Mouse (Mus musculus): ENCODE results near the gene Mcpt8. TPM values are rescaled to one million over a fixed set of nuclear protein-coding genes. Genes with fewer than 3 reads are reported as not detected.
"Not testable (repeated sequence)": the region's sequence is repeated elsewhere in the genome, so short reads cannot be mapped to it uniquely, and the experiment has no call there.

Mcpt8 gene
- polyA plus RNA-seq (2016; fragmentation: Nextera tagmentation; extraction: Ambion mirVana) = not detected in 2 replicates

GRCm38 (mm10) chr14:56085167-56085566 is at the start of gene Mcpt8:
Gene Mcpt8 (minus strand): TSS chr14:56085273.
- Histone ChIP-seq H3K27ac (no peak within 1 kb of the TSS), H3K9ac (no peak within 1 kb of the TSS), H3K9me3 (replicated peaks) (no peaks in the 10 kb centered on the region), H3K27me3 (no peaks in the 10 kb centered on the region), H3K36me3 (no peaks in the 10 kb centered on the region), H3K4me3 (no peak within 1 kb of the TSS), H3K4me1 (no peaks in the 10 kb centered on the region), H3K4me2 (replicated peaks) (no peak within 1 kb of the TSS)
- 87% methylated on average over 2 of the region's 2 CpGs for WGBS
- ATAC-seq (ENCODE audit: low FRiP score) = no peak

DNA sequence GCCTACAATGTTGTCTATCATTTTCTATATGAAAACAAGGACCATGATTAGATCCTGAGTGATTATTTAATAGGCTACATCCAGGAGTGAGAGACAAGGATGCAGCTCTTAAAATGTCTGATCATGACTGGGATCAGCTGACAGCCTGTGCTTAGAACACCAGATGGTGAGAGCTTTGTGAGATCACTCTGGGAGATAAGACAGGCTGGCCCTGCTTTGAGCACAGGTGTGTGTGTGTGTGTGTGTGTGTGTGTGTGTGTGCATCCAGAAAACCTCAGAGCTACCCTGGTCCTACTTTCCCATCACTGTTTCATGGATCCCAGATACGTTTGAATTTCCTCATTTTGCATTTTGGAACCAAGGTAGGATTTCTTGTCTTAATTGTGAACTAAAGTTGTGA is 48.6 kb upstream of the Mcpt8 start:
- ATAC-seq (ENCODE audit: low FRiP score); H3K36me3 ChIP-seq; H3K27me3 ChIP-seq; H3K4me3 ChIP-seq; H3K27ac ChIP-seq; H3K4me2 ChIP-seq (replicated peaks); H3K4me1 ChIP-seq; H3K9me3 ChIP-seq (replicated peaks); H3K9ac ChIP-seq: not testable (repeated sequence)
- WGBS = 87% methylated on average over 1 of the region's 1 CpGs

DNA sequence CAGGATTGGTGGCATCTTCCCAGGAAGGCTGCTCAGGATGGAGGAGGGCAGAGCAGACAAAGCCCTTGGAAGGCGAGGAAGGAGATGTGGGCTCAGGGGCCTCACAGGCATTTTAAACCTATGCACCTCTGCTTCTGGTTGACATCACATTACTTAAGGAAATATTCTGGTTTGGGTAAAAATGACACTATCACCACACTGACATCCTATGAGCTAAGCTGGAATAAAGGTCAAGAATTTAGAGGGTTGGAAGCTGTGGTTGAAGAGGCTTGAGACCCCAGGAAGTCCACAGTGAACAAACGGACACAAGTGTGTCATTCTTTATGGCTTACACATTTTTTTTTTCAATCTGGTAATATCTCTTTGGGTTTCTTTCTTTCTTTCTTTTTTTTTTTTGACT is 47.4 kb upstream of the Mcpt8 start, which contains the start of gene Gzmd:
TSS of gene Gzmd (minus strand) at position 101 of the 400 bp plus-strand sequence.
- ATAC-seq (ENCODE audit: low FRiP score); H3K4me3 ChIP-seq: not testable (repeated sequence)
- WGBS = 80% methylated on average over 2 of the region's 2 CpGs

GRCm38 (mm10) chr14:56128341-56128740 is 43.3 kb upstream of the Mcpt8 start:
- no peaks in the 10 kb centered on the region for H3K9me3 ChIP-seq (replicated peaks)
- H3K4me2 ChIP-seq (replicated peaks) = no peak overlapping the region
- H3K9ac ChIP-seq = no peak overlapping the region
- no peaks in the 10 kb centered on the region for H3K36me3 ChIP-seq
- no peak for ATAC-seq (ENCODE audit: low FRiP score)
- no peaks in the 10 kb centered on the region for H3K27me3 ChIP-seq
- H3K4me3 ChIP-seq = no peak overlapping the region
- no peaks in the 10 kb centered on the region for H3K4me1 ChIP-seq
- WGBS = 46% methylated on average over 3 of the region's 3 CpGs
- H3K27ac ChIP-seq = no peak overlapping the region

More for the DNA sequence above, 47.4 kb upstream of the Mcpt8 start, which contains the start of gene Gzmd:
- H3K9me3 ChIP-seq (replicated peaks); H3K9ac ChIP-seq; H3K4me2 ChIP-seq (replicated peaks); H3K36me3 ChIP-seq; H3K4me1 ChIP-seq; H3K27me3 ChIP-seq; H3K27ac ChIP-seq: not testable (repeated sequence)

- ATAC-seq (ENCODE audit: low FRiP score) = no peak
- no peaks in the 10 kb centered on the region for H3K9me3 ChIP-seq (replicated peaks)
- H3K4me1 ChIP-seq = no peaks in the 10 kb centered on the region
- H3K27ac ChIP-seq = no peak overlapping the region
- H3K4me2 ChIP-seq (replicated peaks) = no peak overlapping the region
- H3K27me3 ChIP-seq = no peaks in the 10 kb centered on the region
- H3K36me3 ChIP-seq = no peaks in the 10 kb centered on the region
- whole genome bisulfite sequencing = 89% methylated on average over 3 of the region's 3 CpGs
- no peak overlapping the region for H3K4me3 ChIP-seq
- H3K9ac ChIP-seq = no peak overlapping the region
These were observed 38.4 kb upstream of the Mcpt8 start for GRCm38 (mm10) chr14:56123516-56123915.

DNA sequence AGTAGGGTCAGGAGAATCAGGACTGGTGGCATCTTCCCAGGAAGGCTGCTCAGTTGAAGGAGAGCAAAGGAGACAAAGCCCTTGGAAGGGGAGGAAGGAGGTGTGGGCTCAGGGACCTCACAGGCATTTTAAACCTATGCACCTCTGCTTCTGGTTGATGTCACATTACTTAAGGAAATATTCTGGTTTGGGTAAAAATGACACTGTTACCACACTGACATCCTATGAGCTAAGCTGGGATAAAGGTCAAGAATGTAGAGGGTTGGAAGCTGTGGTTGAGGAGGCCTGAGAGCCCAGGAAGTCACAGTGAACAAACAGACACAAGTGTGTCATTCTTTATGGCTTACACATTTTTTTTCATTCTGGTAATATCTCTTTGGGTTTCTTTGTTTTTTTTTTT is 35.5 kb upstream of the Mcpt8 start, which contains the start of gene Gzme:
TSS of gene Gzme (minus strand) at position 101 of the 400 bp plus-strand sequence.
- Histone ChIP-seq H3K27ac (no peak within 1 kb of the TSS), H3K4me3 (no peak within 1 kb of the TSS), H3K36me3 (no peaks in the 10 kb centered on the region), H3K4me1 (no peaks in the 10 kb centered on the region), H3K9ac (no peak within 1 kb of the TSS), H3K9me3 (replicated peaks) (no peaks in the 10 kb centered on the region), H3K4me2 (replicated peaks) (no peak within 1 kb of the TSS), H3K27me3 (no peaks in the 10 kb centered on the region)
- ATAC-seq (ENCODE audit: low FRiP score) = no peak

DNA sequence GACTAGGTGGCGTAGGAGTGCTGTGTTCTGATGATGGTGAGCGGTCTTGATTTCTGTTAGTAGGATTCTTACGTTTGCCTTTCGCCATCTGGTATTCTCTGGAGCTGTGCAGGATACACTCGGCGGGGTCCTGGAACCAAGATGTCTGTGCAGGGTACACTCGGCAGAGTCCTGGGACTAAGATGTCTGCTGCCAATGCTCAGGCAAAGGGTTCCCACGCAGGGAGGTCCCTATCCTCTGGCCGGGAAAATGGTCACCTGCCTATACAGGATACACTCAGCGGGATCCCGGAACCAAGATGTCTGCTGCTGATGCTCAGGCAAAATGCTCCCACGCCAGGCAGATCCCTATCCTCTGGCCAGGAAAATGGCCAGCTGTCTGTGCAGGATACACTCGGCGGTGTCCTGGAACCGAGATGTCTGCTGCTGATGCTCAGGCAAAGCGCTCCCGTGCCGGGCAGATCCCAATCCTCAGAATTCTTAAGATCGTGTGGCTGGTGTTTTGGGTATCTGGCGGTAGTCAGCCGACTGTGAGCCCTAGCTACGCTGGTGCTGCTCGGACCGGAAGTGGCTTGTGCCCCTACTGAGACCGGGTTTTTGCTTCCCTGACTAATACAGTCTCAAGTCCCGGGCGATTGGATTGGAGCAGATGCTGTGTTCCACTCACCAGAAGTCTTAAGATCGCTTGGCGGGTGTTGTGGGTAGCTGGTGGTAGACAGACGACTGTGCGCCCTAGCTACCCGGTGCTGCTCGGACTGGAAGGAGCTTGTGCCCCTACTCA is 30.6 kb upstream of the Mcpt8 start:
- not testable (repeated sequence) for ATAC-seq (ENCODE audit: low FRiP score); H3K9me3 ChIP-seq (replicated peaks)
- 94% methylated on average over 33 of the region's 33 CpGs for WGBS

GRCm38 (mm10) chr14:56105447-56106180 is 20.5 kb upstream of the Mcpt8 start:
- Histone ChIP-seq H3K4me2 (replicated peaks) (no peak overlapping the region), H3K27me3 (peaks cover 3% of the 10 kb centered on the region; the same call in 1 of the 2 replicates), H3K36me3 (no peaks in the 10 kb centered on the region), H3K27ac (no peak overlapping the region), H3K4me1 (no peaks in the 10 kb centered on the region), H3K4me3 (no peak overlapping the region), H3K9ac (no peak overlapping the region), H3K9me3 (replicated peaks) (no peaks in the 10 kb centered on the region)
- no peak for ATAC-seq (ENCODE audit: low FRiP score)
- 82% methylated on average over 13 of the region's 13 CpGs for WGBS

More for the DNA sequence above, 30.6 kb upstream of the Mcpt8 start:
- not testable (repeated sequence) for H3K4me3 ChIP-seq; H3K27ac ChIP-seq; H3K27me3 ChIP-seq; H3K4me2 ChIP-seq (replicated peaks); H3K4me1 ChIP-seq; H3K9ac ChIP-seq; H3K36me3 ChIP-seq

- no peak overlapping the region for H3K27ac ChIP-seq
- 92% methylated on average over 5 of the region's 5 CpGs for WGBS
- H3K36me3 ChIP-seq = no peaks in the 10 kb centered on the region
- H3K9me3 ChIP-seq (replicated peaks) = no peaks in the 10 kb centered on the region
- H3K4me3 ChIP-seq = no peak overlapping the region
- no peak overlapping the region for H3K9ac ChIP-seq
- H3K4me1 ChIP-seq = no peaks in the 10 kb centered on the region
- no peak overlapping the region for H3K4me2 ChIP-seq (replicated peaks)
- no peak for ATAC-seq (ENCODE audit: low FRiP score)
- peaks cover 3% of the 10 kb centered on the region; the same call in 1 of the 2 replicates for H3K27me3 ChIP-seq
These were observed 19.9 kb upstream of the Mcpt8 start for GRCm38 (mm10) chr14:56105016-56105415.

DNA sequence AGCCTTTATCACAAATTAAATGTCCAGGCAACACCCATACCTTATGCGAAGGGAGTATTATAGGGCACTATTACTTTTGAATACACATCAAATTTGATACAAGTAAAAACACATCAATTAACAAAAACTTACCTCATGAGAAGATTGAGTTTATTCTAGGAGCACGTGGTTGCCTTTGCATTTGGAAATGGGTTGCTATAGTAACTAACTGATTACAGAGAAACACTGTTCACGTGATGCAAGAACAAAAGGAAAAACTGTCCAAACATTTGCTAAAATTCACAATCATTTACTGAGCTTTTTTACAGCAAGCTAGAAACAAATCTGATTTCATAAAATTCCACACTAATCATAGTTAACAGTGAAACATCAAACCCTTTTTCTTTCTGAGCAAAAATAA is 18.4 kb upstream of the Mcpt8 start:
- no peak for ATAC-seq (ENCODE audit: low FRiP score)

GRCm38 (mm10) chr14:56102386-56102785 is 17.3 kb upstream of the Mcpt8 start, which contains the start of gene Ctsg:
Gene Ctsg (minus strand): TSS chr14:56102574.
- peaks cover 3% of the 10 kb centered on the region; the same call in 1 of the 2 replicates for H3K27me3 ChIP-seq
- ATAC-seq (ENCODE audit: low FRiP score) = no peak
- no peak within 1 kb of the TSS for H3K9ac ChIP-seq
- no peak within 1 kb of the TSS for H3K4me2 ChIP-seq (replicated peaks)
- no peaks in the 10 kb centered on the region for H3K4me1 ChIP-seq
- H3K27ac ChIP-seq = no peak within 1 kb of the TSS
- H3K4me3 ChIP-seq = no peak within 1 kb of the TSS
- no peaks in the 10 kb centered on the region for H3K9me3 ChIP-seq (replicated peaks)
- 85% methylated on average over 10 of the region's 10 CpGs for WGBS
- H3K36me3 ChIP-seq = no peaks in the 10 kb centered on the region

More for the DNA sequence above, 18.4 kb upstream of the Mcpt8 start:
- H3K36me3 ChIP-seq = no peaks in the 10 kb centered on the region
- no peak overlapping the region for H3K4me2 ChIP-seq (replicated peaks)
- no peak overlapping the region for H3K27ac ChIP-seq
- 65% methylated on average over 3 of the region's 3 CpGs for WGBS
- no peak overlapping the region for H3K9ac ChIP-seq
- no peaks in the 10 kb centered on the region for H3K4me1 ChIP-seq
- no peaks in the 10 kb centered on the region for H3K9me3 ChIP-seq (replicated peaks)
- no peak overlapping the region for H3K4me3 ChIP-seq
- peaks cover 3% of the 10 kb centered on the region; the same call in 1 of the 2 replicates for H3K27me3 ChIP-seq

GRCm38 (mm10) chr14:56098940-56099339 is 13.9 kb upstream of the Mcpt8 start:
- H3K4me3 ChIP-seq = no peak overlapping the region
- no peaks in the 10 kb centered on the region for H3K9me3 ChIP-seq (replicated peaks)
- H3K27ac ChIP-seq = no peak overlapping the region
- H3K27me3 ChIP-seq = peaks cover 3% of the 10 kb centered on the region; the same call in 1 of the 2 replicates
- H3K9ac ChIP-seq = no peak overlapping the region
- H3K36me3 ChIP-seq = no peaks in the 10 kb centered on the region
- WGBS = 77% methylated on average over 4 of the region's 4 CpGs
- H3K4me2 ChIP-seq (replicated peaks) = no peak overlapping the region
- no peak for ATAC-seq (ENCODE audit: low FRiP score)
- H3K4me1 ChIP-seq = no peaks in the 10 kb centered on the region

Measured in hindbrain, embryonic 12.5 days (tissue).